Mouse (Mus musculus) right cerebral cortex, adult 2 months (tissue): ENCODE measurements at regions not wholly inside any gene's neighbourhood (a gene's known extent, or its start where the extent isn't known, plus 50 kb on each side); places are given as distances from the start of the nearest gene placed in this dataset.
"Not testable (repeated sequence)": the region's sequence is repeated elsewhere in the genome, so short reads cannot be mapped to it uniquely, and the experiment has no call there.

Experiments
- DNase-seq, 2 experiments: peaks; one replicate each; pipeline ENCODE4 v3.0.0; 2021 to 2022; ENCODE audit warnings: low spot score in 2 of 2

DNA sequence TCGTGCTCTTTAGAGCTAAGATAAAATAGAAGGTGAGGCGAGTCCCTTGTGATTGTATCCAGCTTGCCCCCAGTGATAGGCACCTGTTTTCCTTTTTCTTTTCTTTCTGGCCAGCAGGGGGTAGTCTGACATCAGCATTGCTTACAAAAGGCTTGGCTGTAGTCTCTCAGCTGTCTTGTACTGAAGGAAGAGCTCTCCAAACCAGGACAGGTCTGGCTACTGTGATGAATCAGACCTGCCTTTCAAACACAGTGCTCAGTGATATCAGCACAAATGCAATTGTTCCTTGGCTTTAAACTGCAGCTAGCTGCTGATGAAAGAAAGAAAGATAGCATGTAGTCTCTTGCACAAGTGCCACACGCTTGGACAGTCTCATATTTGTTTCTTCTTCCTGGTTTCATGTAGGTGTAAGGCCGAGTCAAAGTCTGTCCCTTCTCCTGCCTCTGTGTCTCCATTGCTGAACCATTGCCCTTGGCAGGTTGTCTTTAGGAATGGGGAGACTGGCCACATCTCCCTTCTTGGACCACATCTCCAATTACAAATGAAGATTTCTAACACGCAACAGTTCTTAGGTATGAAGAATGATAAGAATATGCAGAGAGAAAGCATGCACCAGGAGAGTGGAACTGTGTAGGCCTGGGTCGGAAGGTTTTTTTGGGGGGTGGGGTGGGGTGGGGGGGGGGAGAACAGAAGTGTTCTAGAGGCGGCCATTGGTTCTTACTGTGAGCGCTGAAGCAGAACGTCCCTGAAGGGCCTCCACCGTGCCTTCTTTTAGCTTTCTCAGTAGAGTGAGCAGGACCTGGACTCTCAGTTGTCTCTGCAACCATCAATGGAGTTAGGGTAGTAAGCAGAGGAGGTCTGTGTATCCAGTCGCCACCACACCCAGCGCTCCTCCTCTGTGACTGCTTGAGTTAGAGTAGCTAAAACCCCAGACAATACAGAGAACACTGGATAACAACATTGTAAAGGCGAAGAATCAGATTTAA, 200.9 kb downstream of the Faxc start:
- peak; percentile 67 to 75 for DNase-seq

DNA sequence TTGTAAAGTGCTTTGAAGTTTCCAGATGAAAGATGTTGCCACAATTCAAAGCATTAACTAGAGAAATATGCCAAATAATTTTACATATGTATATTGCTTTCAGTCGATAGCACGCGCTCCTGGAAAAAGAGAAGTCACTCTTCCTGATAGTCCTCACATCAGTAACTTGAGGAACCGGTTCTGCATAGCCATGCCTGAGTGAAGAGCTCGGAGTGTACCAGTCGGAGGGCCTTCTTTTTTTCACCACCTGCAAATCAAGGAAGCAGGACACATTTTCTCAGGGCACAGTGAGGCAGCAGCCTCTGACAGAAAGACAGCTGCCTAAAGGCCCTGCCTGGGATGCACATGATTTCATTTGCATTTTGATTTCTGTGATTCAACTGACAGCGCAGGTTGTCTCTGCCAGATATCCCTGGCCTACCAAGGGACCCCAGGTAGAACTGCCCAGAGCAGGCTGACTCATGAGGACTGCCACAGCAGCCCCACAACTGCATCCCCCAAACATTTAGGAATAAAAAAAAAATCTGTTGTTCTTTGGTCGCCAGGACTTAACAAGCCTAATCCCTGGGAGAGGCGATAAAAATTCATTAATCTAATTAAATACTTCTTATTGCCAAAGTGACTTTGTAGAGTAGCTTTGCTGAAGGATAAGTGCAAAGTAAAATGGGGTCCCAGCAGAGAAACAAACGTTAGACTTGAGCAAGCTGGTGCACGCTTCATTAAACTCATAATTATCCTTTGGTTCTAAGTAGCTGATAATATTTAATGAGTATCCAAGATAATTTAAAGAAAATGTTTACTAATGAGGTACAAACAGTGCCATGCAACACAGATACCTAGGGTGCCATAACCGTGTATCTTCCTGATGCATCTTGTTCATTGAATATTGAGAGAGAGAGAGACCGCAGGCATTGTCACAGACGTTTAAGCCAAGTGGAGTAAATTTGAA, 202.7 kb downstream of the Faxc start:
- DNase-seq, result no peak

DNA sequence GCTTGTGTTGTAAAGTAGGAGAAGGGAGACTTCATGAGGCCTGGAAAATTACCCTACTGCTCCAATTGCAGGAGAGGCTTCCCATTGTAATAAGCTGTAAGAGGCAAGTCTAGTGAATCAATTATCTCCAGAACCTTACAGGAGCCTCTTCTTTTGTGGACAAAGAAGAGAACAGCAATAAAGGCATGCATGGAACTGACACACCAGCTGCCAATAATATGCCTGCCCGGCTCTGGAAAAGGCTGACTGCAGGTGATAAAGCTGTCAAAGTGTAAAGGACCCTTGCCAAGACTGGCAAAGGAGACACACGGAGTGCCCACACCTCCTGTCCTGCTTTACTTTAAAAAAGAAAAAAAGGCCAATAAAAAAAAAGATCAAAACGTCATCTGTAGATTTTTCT, 209.0 kb downstream of the Faxc start:
- no peak for DNase-seq

DNA sequence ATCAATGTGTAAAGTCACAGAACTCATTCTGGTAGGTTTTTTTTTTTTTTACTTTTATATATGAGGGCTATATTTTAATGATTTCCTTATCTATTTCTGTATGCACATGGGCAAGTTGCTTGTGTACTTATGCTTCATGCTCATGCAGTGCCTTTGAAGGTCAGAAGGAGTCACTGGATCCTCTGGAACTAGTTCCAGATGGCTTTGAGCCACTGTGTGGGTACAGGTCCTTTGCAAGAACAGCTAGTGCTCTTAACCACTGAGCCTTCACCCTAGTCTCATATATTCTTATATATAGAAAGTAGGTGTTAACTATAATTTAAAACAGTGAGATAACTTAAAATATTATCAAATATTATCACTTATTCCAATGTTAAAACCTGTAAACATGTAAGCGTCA, 212.4 kb downstream of the Faxc start:
- no peak for DNase-seq

DNA sequence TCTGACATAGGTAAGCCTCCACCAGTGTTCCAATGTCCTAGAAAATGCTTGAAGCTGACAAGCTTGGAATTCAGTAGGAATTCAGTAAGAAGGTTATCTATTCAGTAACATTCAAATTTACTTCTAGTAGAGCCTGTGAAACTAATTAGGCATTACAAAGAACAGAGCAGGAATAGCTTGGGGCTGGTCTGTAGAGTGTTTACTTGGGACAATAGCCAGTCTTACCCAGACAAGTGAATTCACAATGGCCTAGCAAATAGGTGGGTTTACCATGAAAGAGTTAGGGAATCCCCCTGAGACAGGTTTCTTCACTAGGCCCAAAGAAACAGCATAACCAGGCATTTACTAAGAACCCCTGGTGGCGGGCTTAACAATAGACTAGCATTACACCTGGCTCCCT, 212.5 kb upstream of the Fbxl4 start:
- not testable (repeated sequence) for DNase-seq

DNA sequence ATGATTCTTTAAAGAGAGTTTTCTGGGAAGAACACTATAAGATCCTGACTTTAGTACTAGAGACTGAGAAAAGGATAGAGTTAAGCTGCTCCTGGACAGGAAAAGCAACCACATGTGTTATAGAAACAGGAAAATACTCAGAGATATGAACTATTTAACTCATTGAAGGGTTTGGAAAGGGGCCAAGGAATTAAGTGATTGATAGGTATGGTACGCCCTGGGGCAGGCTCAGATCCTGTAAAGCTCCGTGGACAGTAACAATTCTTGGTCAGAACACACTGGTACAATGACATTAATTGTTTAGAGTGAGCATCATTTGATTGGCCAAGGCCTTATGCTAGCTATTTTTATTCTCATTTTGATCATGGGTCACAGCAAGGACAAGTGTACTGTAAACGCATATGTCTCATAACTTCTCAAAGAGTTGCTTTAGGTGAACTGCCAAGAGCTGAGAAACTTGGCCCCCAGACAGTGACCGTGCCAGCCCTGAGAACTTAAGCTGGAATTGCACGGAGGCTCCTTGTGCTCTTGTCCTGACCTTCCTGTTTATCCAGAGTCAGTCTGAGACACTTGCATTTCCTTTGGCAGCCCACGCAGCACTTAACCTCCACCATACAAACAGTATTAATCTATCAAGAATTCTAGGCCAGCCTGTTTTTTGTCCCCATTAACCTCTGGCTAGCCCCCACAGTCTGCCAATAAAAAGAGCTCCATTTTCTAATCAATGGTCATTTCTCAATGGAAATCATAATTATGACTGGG, 210.5 kb upstream of the Fbxl4 start:
- DNase-seq, result no peak

DNA sequence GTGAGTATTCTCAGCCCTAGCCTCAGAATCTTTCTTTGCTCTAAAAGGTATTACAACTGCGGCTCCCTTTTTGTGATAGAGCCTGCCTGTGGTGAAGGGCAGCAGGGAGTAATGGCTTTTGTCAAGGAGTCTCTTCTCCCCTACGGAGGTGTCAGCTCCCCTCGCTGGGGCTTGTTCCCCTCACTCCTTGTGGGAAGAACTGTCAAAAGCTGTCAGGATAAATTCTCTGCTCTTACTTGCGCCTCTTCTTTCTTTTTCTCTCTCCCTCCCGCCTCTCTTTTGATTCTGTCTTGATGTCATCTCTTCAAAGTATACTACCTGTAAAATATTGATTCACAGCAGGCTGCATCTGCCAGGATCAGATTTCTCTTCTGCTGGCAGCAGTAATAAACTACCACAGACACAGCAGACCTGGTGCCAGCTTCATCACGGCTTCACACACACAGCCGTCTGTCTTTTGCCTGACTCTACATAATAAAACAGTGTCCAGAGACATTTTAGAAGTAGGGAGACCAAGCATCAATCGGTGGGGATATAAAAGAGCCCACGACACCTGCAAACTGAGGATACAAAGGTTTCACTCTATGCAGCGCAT, 205.3 kb upstream of the Fbxl4 start:
- no peak for DNase-seq

DNA sequence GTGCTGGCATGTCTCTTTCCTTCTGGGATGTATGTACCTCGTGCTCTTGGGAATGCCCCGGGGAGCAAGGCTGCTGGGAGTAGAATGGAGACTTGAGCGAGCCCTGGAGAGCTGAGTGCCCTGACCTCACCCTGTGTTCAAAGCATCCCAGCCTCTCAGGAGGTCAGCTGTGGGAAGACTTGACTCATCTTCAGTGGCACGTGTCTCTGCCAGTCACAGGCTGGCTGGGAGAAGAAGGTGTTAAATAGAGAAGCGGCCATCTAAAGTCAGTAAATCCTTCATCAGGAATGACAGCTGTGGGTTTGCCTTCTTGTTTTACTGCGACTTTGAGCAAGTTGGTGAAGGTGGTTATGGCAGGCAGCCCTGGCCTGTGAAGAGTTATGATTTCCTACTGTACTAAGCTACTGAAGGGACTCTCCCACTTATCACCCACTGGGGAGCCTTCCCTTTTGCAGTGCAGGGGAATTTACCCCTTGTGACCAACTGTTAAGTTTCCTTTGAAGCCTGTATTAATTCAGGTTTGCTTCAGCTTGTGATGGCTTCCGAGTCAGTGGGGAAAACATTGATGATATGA, 204.3 kb upstream of the Fbxl4 start:
- DNase-seq, result no peak

DNA sequence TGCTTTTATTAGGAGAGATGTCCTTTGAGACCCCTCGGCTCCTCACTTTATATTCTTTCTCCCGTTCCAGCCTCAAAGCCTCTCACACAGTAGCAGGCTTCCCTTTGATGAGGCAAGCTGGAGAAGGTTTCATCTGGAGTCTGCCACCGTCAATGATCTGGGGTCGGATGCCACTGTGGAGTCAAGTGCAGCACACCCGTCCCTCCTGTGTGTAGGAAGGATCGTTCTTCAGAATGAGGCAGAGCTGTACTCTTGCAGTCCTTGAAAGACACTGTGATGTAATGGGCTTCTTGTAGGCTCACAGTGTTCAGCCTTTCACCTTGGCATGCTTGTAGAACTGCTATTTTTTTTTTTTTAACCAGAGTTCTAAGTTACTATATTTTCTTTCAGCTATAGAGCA, 203.7 kb upstream of the Fbxl4 start:
- DNase-seq, result no peak

DNA sequence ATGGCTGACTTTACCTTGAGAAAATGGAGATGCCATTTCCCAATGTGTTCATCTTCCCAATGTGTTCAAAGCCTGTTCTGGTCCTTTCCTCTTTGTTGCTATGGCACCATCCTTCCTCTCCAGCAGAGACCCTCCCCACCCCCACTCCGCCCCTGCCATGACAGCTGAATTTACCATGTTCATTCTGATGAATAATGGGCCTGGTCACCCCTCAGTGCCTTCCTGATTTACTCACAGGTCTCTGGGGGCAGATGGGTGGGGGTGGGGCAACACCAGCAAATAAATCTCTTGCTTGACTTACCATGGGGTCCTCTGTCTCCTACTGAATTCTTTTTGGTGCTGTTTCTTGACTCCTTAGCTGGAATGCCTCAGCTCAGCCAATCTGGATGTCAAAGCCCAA, 170.9 kb upstream of the Fbxl4 start:
- no peak for DNase-seq

DNA sequence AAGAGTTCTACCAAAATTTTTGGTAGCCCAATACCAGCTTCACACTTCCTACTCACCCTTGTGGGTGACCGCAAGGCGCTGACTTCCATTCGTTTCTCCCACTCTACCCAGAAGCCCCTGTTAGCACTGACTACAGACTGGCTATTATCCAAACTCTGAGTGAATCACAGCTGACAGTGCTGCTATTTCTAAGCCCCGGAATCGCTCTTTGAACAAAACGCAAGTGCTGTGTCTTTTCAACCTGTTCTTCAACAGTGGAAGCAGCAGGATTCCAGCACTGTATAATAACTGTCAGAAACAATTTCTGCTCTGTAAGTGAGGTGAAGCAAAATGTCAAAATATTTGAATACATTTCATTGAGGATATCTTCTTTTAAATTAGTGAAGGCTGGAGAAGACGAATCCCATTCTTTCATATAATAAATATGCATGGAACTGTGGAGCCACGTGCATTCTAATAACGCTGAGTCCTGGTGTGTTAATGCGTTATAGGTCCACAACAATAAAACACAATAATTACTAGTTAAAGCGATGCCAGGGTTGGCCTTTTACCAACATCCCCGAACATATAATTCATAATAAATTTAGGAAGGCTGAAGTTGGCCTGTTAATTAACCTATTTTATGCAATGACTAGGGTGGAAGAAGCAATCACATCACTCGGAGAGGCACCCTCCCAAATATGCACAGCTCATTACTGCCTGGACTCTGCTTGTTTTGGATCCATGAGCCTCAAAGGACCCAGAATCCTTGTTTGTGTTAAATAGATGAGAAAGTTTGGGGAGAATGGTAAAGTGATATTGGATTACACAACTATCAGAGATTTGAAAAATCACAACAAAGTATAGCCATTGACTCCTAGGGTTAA, 169.0 kb upstream of the Fbxl4 start:
- peak; percentile 14 to 58 for DNase-seq

DNA sequence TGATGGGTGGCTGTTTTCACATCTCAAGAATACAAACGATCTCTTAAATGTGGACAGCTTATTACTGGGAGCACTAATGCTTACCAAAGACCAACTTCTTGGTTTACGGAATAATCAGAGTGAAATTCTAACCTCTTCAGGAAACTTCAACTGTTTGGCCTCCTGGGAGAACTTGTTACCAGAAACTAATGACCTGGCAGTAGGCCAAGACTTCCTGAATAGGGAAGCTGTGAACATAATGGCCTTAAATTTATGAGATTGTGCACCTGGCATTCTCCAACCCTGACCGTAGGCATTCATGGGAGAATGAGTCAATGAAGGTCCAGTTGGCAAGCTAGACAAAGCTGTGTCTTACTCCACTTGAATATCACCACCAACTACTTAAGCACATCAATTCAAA, 160.8 kb upstream of the Fbxl4 start:
- DNase-seq, result no peak

DNA sequence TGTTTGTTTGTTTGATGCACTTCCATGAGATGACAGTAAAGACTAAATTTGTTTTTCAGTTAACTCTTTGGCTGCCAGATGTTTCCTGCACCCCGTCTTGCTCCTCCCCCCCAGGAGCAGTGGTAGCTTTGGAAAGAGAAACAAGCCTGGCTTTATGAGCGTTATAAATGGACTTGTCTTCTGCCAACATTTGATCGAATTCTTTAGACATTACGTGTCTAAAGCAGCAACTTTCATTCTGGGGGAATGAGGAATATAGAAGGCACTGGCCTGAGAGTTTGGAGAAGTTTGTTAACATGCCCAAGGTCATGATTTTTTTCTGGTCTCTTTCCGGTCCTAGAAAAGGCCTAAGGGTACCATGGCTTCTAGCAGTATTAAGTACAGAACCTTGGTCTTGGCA, 148.8 kb upstream of the Fbxl4 start:
- DNase-seq, result no peak

DNA sequence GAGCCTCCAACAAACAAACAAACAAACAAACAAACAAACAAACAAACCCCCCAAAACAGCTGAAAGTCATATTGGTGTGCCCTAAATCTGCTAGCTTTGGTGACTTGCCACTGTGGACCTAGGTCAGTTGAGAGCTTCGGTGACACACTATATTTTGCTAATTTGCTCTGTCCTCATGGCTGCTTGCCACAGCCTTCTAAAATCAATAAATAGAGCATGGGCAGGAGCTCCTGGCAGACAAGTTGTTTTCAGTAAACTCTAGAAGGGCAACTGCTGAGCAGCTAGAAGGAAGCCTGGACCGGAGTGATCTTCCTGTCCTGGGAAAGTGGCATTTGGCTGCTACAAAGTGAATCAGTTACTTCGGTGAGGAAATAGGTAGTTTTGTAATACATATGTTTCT, 119.7 kb upstream of the Fbxl4 start:
- DNase-seq, result no peak

DNA sequence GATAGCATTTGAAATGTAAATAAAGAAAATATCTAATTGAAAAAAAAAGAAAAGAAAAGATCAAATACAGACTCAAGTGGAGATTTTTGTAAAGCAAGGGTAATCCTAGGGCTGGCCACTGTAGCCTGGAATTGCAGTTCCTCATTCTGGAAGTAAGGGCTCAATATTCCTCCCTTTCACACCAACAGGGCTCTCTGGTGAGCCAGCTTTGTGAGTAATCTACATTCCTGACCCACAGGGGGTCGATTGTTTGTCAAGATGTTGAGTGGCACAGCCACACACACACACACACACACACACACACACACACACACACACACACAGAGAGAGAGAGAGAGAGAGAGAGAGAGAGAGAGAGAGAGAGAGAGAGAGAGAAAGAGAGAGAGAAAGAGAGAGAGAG, 107.1 kb upstream of the Fbxl4 start:
- DNase-seq, result not testable (repeated sequence)

DNA sequence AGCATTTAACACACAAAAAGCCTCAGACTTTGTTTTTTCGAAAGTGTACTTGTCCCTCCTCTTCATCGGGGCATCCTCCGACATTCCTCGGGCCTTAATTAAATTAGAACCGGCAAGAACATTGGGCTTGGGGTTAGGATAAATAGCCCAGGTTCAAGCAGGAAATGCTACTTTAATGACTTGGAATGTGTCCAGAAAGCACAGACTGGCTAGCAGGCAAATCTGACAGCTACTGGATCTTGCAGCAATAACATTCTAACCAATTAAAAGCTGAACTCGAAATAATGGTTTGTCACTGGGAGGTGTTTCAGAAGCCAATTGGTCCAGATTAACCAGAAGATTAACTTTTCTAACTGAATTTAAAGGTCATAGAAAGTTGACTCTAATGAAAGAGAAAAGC, 93.4 kb upstream of the Fbxl4 start:
- no peak for DNase-seq

DNA sequence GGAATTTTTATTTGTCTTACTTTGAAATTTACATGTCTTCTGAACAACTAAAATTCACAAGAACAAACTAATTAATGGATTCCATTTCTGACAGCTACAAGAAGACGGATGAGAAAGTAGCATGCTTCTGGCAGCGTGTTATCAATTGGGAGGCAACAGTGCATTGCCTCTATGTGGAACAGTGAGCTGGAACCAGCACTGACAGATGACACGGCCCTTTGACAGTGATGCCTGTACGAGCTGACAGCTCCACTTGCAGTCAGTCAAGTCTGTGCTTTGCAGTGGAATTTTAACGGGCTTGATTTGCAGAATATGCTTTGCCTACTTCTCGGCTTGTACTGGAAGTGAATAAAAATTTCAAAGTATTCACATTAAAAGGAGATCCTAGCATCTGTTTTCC, 88.3 kb upstream of the Fbxl4 start:
- DNase-seq, result no peak

DNA sequence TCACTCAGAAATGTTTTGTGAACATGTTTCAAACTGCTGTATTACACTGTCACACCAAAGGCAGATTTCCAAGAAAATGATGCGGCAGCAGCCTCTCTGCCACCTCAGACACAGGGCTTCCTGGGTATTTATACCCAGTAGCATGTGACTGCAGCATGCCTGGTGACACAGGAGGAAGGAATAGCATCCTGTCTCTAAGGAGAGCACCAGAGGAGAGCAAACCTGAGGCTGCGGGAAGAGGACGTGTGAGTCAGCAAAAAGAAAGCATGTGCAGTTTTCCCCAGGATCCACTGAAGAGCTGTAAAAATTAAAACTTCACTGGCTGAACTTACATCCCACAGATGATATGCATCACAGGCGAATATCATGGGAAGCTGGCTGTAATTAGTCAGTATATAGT, 83.2 kb upstream of the Fbxl4 start:
- DNase-seq, result peak; percentile 38 to 50

DNA sequence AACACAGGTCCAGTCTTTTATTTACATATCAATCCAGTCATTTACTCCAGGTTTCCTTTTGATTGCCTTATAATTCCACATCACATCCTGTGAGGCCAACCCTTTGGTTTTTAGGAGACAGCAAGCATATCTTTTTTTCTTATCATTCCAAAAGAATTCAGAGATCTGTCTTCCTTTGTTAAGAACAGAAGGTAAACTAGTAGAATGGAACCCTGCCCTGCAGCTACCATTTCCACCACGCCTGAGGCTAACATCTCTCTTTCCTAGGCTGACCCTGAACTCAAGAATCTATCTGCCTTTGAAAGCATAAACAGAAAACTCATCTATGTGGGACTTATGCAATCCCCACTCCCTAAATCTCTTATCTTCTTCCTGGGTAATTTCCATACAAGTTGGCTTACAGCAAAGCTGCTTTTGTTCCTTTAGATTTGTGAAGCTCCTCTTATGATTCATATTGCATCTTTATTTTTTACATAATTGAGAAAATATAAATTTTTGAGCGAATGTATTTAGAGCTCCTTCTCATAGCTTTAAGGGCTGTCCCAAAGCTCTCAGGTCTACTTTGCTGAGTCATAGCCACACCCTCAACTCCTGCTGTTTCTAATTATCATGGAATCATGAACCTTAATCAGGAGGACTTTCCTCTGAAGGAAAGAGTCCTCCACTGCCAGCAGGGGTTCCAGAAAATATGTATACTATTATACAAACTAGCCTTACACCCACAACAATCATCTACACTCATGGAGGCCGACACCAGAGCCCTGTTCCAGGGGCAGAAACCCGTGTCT, 74.6 kb upstream of the Fbxl4 start:
- no peak for DNase-seq
